Mouse (Mus musculus): ENCODE measurements around the gene Gm17334. TPM values are rescaled to one million over a fixed set of nuclear protein-coding genes. Genes with fewer than 3 reads are reported as not detected.

The Gm17334 gene
- polyA plus RNA-seq, 1 experiment from 2014 or later: 1.2 TPM

DNA sequence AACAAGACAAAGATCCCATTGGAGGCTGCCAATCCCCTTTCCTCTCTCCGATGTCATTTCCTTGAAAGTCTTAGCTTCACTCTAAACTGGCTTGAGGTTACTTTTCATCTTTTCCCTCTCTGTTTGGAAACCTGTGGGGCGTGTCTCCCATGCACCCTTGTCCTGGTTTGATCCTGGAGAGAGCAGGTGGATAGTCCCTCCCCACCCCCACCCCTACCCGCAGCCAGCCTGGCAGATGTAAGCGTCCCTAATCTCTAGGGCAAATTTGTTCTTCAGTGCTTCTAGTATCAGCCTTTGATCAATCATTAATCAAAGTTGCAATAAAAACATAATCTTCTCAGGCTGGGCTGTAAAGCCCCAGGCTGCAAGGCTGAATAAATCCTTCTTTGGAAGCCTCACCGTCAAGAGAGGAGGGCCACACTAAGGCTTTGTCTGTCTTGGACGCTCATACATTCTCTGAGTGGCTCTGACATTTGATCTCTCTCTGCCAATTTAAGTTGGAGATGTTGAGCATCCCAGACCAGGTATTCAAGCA lies 24.5 kb upstream of the Gm17334 start:
- DNase-seq (ENCODE audit: low spot score): no peak

DNA sequence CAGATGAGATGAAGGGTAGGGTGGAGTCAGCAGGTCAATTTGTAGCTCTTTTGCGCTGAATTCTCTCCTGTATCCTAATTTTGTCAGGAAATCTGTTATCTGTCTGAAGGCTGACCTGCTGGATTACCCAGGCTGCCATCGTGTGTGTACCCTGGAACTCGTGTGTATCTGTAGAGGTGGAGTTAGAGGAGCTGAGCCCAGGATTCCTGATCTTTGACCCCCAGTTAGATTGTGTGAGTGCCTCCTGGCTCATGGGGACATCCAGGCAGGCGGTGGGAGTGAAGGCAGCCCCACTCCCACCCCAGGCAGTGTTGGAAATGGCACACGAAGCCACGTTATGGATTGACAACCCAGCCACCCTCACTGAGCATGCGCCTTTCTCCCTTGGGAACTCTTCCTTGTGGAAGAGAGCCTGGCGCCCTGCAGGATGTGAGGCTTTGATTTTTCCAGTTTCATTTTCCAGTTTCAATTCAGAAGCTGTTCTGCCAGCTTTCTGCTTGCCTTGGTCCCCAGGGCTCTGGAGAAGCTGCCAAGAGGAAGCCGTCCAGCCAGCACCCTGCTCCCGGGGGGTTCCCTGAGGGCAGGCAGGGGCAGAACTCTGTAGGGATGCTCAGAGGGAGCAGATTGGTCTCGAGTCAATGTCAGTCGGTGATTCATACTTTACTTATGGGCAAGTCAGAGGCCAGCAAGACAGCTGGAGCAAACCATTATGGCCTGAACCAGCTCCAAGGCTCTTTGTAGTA lies 23.6 kb upstream of the Gm17334 start:
- DNase-seq (ENCODE audit: low spot score): no peak

DNA sequence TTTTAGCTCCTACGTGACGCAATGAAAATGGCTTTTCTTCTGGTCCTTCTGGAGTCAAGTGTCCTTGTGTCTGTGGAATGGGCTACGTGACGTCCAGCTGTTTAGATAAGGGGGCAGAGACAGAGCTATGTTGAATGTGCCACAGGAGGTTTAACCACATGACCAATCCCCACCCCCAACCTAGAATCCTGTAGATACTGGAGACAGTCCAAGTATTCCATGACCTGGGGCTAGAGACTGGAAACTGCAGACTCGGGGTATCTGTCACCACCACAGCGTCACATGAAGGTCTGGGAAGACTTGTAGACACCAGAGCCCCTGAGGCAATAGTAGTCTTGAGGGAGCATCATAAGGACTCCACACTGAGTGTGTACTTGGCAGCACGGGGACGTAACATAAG lies 22.8 kb upstream of the Gm17334 start:
- DNase-seq (ENCODE audit: low spot score): no peak

DNA sequence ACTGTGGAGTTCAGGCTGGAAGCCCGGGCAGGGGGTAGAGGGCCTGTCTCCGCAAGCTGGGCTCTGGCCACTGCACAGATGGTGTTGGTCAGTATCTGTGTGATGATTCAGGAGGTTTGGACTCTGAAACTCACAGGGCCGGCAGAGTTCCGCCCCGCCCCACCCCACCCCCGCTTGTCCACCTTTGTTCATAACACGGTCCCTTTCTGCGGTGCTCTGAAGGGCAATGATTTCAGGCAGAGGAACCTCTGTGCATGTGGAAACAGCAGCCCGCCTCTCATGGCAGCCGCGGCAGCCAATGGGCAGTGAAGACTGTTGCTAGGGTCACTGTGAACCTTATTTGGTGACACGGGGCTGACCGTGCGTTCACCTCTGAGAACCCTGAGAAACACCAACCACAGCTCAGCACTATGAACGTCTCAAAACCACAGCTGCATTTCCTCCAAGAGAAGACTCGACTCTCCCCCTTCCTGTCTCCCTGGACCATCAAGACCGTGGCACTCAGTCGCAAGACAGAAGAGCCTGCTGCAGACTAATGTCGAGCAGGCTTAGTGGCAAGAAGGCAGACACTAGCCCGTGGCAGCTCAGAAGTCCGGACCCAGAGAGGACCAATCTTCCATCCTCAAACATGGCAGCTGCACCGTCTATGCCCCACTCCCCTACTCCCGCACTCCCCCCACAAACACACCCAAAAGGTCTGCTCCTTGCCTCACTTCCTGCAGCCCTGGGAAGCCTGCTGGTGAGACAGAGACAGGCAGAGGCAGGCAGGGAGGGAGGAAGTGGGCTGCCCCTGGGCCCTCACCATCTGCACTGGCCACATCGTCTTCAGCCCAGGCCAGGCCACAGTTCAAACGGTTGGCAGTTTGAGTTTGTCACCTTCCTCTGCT lies 21.9 kb upstream of the Gm17334 start:
- peak; percentile 81 for DNase-seq (ENCODE audit: low spot score)

DNA sequence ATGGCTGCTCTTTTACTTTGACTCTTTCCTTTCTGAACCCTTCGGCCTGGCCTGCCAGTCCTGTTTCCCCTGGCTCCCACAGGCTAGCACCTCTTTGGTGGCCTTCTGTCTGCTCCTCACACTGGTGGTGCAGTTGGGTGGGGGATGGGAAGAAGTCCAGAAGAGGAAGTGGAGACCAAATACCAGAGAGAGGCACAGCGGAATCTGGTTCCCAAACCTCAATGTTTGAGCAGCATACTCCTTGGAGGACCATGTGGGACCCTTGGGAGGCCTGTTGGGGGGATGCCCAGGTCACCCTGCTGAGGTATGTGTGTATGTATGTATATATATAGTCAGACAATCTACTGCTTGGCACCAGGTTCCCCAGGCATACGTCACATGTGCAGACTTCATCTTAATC lies 21.0 kb upstream of the Gm17334 start:
- DNase-seq (ENCODE audit: low spot score): peak; percentile 26

DNA sequence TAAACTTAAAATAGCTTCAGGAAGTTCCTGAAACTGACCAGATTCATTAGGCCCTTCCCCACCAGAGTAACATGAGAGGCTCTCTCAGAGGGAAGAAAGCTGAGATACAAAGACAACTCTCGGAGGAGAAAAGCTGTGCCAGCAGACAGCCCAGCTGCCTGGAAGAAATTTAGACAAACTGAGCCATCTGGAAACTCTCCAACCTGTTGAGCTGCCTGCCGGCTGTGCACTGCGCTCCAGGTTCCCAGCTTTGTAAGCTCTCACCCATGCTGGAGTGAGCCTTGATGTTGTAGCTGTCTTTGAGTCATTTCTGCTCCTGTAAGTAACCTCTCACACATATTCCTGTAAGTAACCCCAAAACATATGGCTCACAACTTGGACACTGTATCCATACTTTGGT lies 20.0 kb upstream of the Gm17334 start:
- DNase-seq (ENCODE audit: low spot score): no peak

DNA sequence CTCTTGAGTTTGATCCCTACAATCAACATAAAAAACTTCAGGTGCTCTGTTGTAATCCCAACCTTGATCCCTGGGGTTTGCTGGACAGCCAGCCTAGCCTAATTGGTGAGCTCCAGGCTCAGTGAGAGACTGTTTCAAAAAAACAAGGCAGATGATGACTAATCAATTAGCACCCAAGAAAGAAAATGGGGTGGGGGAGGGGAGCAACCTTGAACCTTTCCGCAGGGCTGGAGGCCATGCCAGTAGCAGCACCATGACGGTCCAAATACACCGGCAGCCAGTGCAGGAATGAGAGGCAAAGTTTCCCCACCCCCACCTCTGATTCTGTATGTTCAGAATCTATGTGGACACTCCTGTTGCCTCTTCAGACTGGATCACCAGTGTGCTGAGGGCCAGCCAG lies 16.3 kb upstream of the Gm17334 start:
- DNase-seq (ENCODE audit: low spot score): no peak

DNA sequence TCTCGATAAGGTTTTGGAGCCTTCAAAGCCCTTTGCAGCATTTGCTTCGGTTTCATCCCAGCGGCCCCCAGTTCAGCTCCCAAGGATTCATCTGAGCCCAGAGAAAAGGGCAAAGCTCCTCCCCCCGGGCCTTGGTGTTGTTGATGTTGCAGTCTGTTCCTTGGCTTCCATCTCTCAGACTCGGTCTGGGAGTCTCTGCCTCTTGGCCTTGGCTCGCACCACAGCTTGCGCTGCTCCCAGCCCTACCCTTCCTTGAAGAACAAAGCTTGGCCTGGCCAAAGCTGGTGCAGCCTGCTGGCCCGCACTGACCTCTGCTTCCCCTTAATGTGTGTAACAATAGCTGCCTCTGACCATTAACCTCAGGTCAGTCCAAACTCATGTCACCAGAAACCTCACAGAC lies 15.2 kb upstream of the Gm17334 start:
- DNase-seq (ENCODE audit: low spot score): no peak

DNA sequence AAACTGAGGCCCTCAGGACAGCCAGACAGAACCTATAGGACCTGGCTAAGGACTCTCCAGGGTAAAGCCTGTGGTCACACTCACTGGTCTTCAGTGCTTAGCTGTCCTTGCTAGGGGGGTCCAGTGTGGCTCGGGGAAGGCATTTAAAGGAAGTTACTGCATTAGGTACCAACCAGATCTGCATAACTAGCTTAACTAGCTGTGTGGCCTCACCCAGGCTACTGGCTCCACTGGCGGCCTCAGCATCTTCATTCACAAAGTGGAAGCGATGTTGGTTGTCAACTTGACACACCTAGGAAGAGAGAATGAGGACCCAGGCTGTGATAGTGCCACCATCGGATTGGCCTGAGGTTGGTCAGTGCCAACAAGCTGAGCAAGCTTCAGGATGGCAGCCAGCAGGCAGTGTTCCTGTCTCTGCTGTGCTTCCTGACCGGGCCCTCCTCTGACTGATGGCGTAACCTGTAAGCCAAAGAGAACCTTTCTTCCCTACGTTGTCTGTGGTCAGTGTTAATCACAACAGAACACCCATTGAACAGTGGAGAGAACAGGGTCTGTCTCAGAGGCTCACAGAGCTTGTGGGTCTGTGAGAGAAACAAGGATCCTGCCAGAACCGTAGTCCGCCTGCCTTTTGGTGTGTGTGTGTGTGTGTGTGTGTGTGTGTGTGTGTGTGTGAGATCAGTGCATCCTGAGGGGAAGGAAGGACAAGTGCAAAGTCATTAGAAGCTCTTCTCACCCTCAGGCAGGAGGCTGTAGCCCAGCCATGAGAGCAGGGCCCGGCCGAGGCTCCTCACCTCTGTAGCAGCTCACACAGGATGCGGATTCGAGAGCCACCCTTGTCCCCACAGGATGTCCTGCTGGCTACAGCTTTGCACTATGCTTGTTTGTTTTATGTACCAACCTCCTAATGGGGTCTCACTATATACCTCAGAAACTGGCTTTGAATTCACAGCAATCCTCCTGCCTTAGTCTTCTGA lies 13.4 kb upstream of the Gm17334 start:
- no peak for DNase-seq (ENCODE audit: low spot score)

DNA sequence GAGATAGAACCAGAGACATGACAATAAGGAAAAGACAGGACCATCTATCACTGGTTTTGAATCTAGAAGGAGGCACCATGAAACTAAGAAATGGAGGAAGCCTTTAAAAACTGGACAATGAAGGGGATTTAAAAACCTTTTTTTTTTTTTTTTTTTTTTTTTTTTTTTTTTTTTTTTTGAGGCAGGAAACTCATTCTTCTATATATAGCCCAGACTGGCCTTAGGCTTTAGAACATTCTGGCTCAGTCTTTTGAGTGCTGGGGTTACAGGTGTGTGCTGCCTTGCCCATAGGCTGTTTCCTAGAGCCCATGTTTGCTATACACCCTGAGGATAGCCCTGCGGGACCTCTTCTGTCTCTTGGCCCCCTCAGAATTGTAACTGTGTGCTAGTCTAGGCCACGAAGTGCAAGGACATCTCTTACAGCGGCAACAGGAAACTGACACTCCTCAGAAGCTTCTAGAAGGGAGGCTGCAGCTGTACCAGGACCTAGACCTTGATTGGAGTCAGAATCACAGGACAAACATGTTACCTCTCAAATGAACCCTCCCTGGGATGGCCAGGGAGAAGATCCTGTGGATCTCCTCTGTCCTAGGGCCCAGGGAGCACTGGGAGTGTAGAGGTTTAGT lies 12.4 kb upstream of the Gm17334 start:
- DNase-seq (ENCODE audit: low spot score): peak; percentile 53

DNA sequence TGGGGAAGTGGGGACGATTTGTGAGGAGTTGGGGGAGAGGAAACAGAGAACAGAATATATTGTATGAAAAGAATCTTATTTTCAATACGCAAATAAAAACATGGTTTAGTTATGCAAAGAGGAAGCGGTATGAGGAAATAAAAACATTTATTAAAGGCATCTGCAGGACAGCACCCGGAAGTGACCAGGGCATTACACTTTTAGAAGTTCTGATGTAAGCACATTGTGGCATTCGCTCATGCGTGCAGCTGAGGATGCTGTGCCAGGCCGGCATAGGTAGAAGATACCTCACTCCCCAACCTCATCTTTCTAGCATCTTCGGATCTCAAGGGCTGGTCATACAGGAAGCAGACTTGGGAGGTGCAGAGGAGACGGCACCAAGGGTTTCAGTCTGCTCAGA lies 10.3 kb upstream of the Gm17334 start:
- DNase-seq (ENCODE audit: low spot score): no peak

DNA sequence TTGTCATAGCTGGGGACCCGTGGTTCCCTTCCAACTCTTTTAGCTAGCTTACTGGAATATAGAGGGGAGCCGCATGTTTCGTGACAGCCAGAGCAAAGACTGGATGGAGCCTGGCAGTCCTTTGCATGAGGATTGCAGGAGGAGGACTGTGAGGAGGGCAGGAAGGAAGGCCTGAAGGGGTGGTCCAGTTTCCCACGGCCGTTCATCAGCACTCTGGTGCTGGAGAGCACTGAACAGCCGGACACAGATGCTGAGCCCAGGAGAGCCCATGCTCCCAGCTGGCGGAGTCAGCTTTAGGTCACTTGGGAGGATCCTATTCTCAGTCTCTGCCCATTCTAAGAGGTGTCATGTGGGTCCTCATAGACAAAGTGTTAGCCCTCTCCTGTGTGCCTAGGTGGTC lies 9.0 kb upstream of the Gm17334 start:
- no peak for DNase-seq (ENCODE audit: low spot score)

DNA sequence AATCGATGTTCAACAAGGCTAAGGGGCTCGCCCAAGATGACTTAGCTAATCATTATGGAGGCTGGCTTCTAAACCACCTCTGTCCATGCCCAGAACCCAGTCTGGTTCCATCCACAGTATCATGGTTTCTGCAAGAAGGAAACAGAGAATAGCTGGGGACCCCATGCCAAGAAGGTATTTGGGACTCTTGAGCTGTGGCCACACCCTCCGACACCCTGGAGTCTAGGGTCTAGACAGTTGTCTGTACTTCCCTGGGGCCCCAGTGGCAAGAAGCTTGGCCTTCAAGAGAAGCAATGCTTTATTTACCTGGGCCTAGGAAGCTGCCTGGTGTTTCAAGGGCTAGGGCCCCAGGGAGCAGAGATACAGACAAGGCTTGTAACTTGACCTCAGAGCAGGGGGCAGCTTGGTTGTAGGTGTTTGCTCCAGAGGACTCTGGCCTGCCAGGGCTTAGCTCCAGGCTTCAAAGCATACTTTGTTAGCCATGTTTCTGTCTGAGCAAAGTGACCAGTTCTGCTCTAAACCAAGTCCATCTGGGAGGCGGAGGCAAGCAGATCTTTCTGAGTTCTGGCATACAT lies 8.3 kb upstream of the Gm17334 start:
- no peak for DNase-seq (ENCODE audit: low spot score)

DNA sequence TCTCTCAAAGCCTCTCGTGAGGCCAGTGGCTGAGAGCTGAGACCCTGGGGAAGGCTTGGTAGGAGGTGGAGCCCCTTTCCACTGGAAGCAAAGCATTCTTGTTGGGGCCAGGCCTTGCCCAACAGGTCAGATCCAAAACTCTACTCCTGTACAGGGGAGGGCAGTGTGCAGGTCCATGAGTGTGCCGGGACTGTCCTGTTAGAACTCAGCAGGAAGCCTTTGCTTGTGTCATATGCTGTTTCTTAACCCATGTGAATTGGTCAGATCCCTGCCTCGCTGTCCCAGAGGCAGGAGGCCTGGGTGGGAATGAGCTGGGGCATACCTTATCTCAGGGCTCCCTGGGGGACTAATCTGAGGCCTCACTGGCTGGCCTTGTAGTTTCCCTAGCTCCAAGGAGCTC lies 7.3 kb upstream of the Gm17334 start:
- DNase-seq (ENCODE audit: low spot score): no peak

DNA sequence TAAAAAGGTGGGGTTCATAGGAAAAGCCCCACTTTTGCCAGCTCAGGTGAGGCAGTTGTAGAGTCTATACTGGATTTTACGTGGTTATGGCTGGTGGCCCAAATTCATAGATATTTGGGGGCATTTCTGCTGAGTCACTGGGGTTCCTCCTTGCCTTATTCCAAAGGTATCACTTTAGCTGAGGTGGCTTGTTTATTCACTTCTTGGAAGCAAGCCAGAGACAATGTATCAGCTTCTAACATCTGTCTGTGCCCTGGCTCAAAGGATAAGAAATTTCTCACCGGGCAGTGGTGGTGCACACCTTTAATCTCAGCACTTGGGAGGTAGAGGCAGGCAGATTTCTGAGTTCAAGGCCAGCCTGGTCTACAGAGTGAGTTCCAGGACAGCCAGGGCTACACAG lies 6.8 kb upstream of the Gm17334 start:
- no peak for DNase-seq (ENCODE audit: low spot score)

DNA sequence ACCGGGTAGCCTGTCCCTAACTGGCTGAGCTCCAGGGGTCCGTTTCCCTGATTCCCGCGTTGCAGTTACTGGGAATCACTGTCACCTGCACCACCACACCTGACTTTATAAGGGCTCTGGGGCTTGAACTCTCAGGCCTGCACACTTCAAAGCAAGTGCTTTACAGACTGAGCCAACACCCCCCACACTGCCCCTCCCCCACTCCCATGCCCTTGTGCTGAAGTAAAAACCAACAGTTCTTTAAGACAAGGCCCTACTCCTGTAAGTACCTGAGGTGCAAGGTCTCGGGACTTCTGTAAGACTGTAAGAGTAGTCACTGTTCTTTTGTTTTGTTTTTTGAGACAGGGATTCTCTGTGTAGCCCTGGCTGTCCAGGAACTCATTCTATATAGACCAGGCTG lies 5.5 kb upstream of the Gm17334 start:
- no peak for DNase-seq (ENCODE audit: low spot score)

DNA sequence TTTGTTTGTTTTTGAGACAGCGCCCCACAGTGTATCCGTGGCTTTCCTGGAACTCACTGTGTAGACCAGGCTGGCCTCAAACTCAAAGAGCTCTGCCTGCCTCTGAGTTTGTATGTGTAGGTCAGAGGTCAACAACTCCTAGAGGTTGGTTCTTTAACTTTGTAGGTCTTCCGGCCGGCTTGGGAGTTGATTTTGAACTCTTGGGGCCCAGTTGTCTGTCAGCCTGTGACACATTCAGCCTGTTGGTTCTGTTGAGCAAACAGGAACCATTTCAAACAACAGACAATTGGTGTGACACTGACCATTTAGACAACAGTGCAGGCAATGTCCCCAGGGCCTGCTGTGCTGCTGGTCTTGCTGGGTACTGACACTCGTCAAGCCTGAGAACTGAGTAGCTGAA lies 4.7 kb upstream of the Gm17334 start:
- DNase-seq (ENCODE audit: low spot score): no peak

DNA sequence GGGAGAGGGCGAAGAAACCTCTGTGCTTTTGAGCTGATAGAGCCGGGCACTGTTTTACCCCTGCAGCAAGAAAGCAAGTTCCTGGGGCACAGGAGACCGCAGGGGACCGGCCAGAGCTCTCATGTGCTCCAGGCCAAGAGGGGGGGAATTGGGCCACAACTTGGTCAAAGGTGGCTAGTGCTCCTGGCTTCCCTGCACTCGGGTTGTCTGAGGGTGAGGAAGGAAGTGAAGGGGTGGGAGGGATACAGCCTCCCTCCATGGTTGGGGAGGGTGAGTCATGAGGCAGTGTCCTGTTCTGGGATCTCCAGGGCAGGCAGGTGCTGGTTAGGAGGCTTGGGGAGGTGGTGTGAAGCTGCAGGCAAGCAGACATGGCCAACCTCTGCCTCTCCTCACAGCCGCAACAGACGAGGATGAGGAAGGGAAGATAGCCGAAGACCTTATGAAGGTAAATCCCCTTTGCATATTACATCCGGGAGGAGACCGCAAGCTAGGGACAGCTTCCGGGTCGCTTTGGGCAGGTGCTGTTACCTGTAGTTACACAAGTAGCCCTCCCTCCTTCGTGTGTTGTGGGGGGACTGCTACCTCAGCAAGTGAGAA lies 1.8 kb upstream of the Gm17334 start:
- DNase-seq (ENCODE audit: low spot score): no peak

DNA sequence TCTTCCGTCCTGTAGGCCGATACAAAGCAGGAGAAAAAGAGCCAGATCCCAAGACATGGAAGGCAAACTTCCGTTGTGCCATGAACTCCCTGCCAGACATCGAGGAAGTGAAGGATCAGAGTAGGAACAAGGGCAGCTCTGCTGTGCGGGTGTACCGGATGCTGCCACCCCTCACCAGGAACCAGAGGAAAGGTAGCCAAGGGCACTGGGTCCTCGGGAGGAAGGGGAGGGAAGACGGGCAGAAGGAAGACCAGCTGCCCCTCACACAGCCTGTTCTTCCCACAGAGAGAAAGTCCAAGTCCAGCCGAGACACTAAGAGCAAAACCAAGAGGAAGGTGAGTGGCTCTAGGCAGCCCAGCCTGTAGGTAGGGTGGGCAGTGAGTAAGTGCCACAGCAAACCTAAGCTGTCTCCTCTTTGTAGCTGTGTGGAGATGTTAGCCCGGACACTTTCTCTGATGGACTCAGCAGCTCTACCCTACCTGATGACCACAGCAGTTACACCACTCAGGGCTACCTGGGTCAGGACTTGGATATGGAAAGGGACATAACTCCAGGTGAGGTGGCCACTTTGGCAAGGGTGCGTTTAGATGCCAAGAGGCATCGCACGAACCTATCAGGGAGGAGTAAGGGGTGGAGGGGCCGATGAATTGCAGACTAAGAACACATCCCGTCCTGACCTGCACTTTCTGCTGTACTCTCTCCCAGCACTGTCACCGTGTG lies 814 bp upstream of the Gm17334 start:
- DNase-seq (ENCODE audit: low spot score): no peak
